Mouse (Mus musculus) kidney, embryonic 16.5 days (tissue): ENCODE measurements at regions not wholly inside any gene's neighbourhood (a gene's known extent, or its start where the extent isn't known, plus 50 kb on each side); places are given as distances from the start of the nearest gene placed in this dataset.
"Not testable (repeated sequence)": the region's sequence is repeated elsewhere in the genome, so short reads cannot be mapped to it uniquely, and the experiment has no call there.

Experiments used
- ATAC-seq: fragments of 200-750 bp; cut with Nextera tagmentation; 2 replicates; pipeline ENCODE4 v1.8.0; 2017; ENCODE audit warnings: moderate TSS enrichment; ENCODE audit not compliant: low FRiP score, low TSS enrichment
- H3K27ac ChIP-seq: fragments of 300-500 bp; sonication (generic); 2 replicates; pipeline ENCODE4 v1.5.1; 2014; ENCODE audit warnings: low read length
- H3K27me3 ChIP-seq: fragments of 300-500 bp; sonication (generic); 2 replicates; pipeline ENCODE4 v1.6.1; 2014; ENCODE audit warnings: low read length, control low read depth, mixed read lengths; ENCODE audit not compliant: insufficient read depth
- H3K36me3 ChIP-seq: fragments of 300-500 bp; sonication (generic); 2 replicates; pipeline ENCODE4 v1.6.1; 2014; ENCODE audit warnings: low read length, control low read depth, mixed read lengths; ENCODE audit not compliant: insufficient read depth
- H3K4me1 ChIP-seq: fragments of 300-500 bp; sonication (generic); 2 replicates; pipeline ENCODE4 v1.6.1; 2014; ENCODE audit warnings: low read length, control low read depth, mixed read lengths; ENCODE audit not compliant: insufficient read depth
- H3K4me2 ChIP-seq: fragments of 300-500 bp; sonication (generic); replicated peaks from 2 replicates; pipeline ENCODE4 v1.6.1; 2014; ENCODE audit warnings: low read depth, low read length
- H3K4me3 ChIP-seq: fragments of 300-500 bp; sonication (generic); 2 replicates; pipeline ENCODE4 v1.5.1; 2014; ENCODE audit warnings: mild to moderate bottlenecking, low read length
- H3K9ac ChIP-seq: fragments of 300-500 bp; sonication (generic); replicated peaks from 2 replicates; pipeline ENCODE4 v1.6.1; 2014; ENCODE audit warnings: low read length
- H3K9me3 ChIP-seq: fragments of 300-500 bp; sonication (generic); 2 replicates; pipeline ENCODE4 v1.6.1; 2016; ENCODE audit warnings: low read length, control low read depth
- WGBS: fragments of 180-500 bp; shearing (Covaris S2); extraction: QIAGEN DNeasy Blood & Tissue Kit; methylation state at CpG from one replicate; pipeline ENCODE4 v1.1.7; 2014; 5-methylcytosine and 5-hydroxymethylcytosine counted together

DNA sequence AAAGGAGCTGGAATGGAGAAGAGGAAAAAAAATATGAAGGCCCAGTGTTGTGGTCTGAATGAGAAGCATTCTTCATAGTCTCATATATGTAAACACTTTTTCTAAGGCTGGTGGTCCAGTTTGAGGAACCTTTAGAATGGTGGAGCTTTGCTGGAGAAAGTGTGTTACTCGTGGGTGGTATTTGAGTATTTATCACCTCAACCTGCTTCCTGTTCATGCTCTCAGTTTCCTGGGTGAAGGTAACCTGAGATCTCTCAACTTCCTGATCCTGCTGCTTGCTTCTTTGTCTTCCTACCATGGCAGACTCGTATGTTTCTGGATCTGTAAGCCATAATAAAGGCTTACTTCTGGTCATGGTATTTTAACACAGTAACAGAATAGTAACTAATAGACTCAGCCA lies 889.0 kb downstream of the Diaph2 start:
- Histone ChIP-seq H3K4me3 (no peak overlapping the region), H3K27ac (no peak overlapping the region), H3K4me1 (no peaks in the 10 kb centered on the region), H3K36me3 (no peaks in the 10 kb centered on the region), H3K27me3 (no peaks in the 10 kb centered on the region), H3K4me2 (no peak overlapping the region), H3K9ac (no peak overlapping the region), H3K9me3 (no peaks in the 10 kb centered on the region)
- 68% methylated on average over 2 of the region's 2 CpGs for WGBS
- no peak for ATAC-seq

DNA sequence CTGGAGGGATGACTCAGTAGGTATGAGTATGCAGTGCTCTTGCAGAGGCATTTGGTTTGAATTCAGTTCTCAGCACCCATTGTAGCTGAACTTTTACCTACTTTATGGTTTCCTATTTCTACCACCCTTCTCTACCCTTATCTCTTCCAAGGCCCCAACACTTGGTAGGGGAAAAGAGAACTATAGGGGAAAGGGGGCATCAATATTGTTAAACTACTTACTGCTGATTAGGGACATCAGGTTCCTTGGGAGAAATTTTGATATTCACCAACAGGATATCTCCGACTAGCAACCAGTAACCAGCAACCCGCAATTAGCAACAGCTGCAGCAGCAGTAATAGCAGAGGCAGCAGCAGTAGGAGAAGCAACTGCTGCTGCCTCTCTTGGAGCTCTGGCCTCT lies 906.3 kb downstream of the Diaph2 start:
- Histone ChIP-seq H3K27me3 (no peaks in the 10 kb centered on the region), H3K4me2 (no peak overlapping the region), H3K4me3 (no peak overlapping the region), H3K36me3 (no peaks in the 10 kb centered on the region), H3K9me3 (no peaks in the 10 kb centered on the region), H3K27ac (no peak overlapping the region), H3K4me1 (no peaks in the 10 kb centered on the region), H3K9ac (no peak overlapping the region)
- ATAC-seq = no peak
- WGBS = 87% methylated on average over 2 of the region's 2 CpGs

DNA sequence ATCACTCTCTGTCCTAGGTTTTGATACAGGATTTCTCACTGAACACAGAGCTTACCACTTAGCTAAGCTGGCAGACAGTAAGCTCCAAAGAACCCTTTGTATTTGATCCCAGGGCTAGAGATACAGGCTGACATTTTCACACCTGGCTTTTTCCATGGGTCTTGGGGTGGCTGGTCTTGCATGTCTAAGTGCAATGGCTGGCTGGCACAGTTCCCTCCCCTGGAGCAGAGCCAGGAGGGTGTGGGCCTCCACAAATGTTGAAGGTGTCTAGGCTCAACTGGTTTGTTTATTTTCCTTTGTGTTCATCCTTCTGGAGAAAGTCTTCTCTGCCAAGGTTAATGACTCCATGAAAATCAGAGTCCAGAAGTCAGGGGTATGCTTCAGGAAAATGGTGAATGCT lies 934.8 kb downstream of the Diaph2 start:
- Histone ChIP-seq H3K4me1 (no peaks in the 10 kb centered on the region), H3K36me3 (no peaks in the 10 kb centered on the region), H3K27me3 (no peaks in the 10 kb centered on the region; the same call in 1 of the 2 replicates), H3K27ac (no peak overlapping the region), H3K9me3 (no peaks in the 10 kb centered on the region), H3K4me2 (no peak overlapping the region), H3K4me3 (no peak overlapping the region), H3K9ac (no peak overlapping the region)
- ATAC-seq = no peak

DNA sequence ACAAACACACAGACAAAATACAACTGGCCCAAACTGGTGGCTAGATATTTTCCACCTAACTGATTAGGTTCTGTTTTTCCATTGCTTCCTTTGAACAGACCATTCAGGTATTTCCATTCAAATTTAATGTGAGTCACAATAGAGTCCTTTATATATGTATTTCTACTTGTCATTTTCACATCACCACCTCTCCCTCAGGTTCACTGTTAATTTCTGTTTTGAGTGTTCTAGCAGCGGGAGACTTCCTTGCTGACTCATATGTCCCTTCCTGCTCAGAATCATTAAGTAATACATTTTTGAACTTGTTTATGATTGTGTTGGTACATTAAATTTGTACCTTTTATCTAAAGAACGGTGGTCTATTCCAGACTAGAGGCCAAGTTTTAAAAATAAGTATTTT lies 959.4 kb downstream of the Diaph2 start:
- Histone ChIP-seq H3K36me3 (no peaks in the 10 kb centered on the region), H3K27me3 (no peaks in the 10 kb centered on the region), H3K4me3 (no peak overlapping the region), H3K4me2 (no peak overlapping the region), H3K9ac (no peak overlapping the region), H3K27ac (no peak overlapping the region), H3K4me1 (no peaks in the 10 kb centered on the region), H3K9me3 (no peaks in the 10 kb centered on the region)
- ATAC-seq = no peak
- WGBS = 86% methylated on average over 2 of the region's 2 CpGs

DNA sequence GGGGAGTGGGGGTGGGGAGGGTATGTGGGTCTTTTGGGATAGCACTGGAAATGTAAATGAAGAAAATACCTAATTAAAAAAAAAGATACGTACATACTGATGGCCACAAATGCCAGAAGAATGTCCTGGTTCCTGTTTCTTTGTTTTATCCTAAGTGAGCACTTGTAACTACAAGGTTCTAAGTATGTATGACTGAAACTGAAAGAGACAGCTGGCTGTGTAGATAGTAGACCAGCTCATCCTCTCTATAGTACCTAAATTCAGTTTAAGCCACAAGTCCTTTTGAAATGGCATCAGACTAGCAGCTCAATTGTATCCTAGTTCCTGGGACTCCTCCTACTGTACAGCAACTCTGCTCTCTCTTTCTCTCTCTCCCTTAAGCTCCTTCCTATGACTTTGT lies 994.6 kb downstream of the Diaph2 start:
- not testable (repeated sequence) for H3K9ac ChIP-seq, H3K4me1 ChIP-seq, H3K4me3 ChIP-seq, H3K27me3 ChIP-seq, ATAC-seq, H3K9me3 ChIP-seq, H3K36me3 ChIP-seq, H3K27ac ChIP-seq, H3K4me2 ChIP-seq
- 85% methylated on average over 1 of the region's 1 CpGs for WGBS
